Mouse (Mus musculus) c-Kit-positive CD71-negative TER-119-negative erythroid progenitor cells, embryonic 14.5 days (primary cell): ENCODE data around the gene Mcoln2.

Experiments
- DNase-seq: peaks from one replicate; pipeline ENCODE4 v3.0.0-alpha.2; 2013; ENCODE audit warnings: low read depth

The Mcoln2 gene

DNA sequence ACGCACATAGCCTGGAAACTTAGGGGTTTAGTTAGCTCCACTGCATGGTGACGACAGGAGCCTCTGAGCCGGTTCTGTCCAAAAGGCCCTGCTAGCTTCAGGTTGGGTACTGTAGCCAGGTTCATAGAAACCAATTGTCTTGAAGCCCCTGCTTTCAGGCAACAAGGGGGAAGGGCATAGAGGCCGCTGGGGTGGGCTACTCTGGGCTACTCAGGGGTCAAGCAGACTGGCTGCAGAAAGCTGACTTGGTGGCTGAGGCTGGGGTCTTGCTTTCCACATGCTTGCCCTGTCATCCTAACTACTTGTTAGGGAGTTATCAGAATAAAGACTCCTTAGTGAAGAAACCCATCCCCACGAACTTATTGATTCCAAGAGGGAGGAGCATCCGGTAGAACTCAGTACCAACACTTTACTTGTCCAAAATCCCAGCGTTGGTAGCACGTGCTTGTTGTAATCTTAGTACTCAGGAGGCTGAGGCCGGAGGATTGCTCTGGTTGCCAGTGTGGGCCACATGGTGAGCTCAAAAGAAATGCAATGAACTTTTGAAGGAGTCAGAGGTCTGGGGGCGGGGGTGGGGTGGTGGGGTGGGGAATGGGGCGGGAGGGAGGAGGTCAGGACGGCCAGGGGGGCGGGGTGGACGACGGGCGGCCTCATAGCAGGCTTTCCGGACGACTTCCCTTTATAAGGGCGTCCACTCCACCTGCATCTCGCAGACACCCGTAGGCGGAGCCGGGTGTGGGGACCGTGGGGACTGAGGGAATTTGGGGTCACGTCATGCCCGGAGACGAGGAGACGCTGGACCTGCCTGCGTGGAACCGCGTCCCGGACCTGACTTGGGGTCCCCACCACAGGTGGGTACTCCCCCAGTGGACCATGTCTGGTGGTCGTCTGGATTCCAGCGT lies at the start of gene Mcoln2:
Gene Mcoln2 (plus strand): TSS at position 678 of the 902 bp plus-strand sequence.
- DNase-seq = no peak

GRCm38 (mm10) chr3:146099925-146100324 lies 49.7 kb upstream of the Mcoln2 start:
- no peak for DNase-seq

DNA sequence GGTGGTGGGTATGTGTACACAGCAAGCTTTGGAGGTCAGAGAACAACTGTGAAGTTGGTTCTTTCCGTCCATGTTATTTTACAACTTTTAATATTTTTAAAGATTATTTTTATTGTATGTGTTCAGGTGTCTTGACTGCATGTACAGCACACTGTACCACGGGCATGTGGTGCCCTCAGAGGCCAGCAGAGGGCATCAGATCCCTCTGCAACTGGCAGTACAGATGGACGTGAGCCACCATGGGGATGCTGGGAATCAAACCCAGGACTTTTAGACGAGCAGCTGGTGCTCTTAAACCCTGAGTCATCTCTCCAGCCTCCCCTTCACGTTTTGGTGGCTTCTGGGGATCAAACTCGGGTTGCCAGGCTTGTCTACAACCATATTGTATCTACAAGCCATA lies 47.6 kb upstream of the Mcoln2 start:
- no peak for DNase-seq

DNA sequence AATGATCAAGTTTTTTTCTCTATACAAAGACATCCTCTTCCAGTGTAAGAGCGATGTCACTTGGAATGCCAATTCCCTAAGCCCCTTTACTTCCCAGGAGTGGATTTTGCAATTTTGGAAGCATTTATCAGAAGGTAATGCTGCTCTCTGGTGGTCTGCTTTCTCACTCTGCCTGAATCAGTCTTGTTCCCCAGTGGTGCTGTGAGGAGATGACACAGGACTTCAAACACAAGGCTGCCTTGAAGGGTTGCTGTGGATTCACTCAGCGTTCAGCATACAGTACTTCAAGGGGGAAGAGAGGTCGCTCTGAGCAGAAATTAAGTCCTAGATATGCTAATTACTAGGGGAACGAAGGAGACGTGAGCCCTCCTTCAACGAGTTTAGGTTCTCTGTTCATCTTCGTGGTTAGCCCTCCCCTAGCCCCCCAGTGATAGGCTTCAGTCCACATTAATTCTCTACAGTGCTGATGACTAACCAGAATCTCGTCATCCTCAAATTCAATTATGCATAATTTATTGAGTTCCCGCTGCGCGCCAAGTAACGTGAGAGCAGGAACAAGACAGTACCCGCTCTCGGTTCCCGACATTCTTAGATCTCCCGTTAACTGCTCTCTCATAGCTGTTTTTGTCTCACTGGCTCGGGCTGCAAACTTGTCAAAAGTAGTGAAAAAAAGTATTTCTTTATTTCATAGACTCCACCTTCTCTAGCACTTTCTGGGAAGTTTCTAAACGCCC lies 42.4 kb upstream of the Mcoln2 start:
- no peak for DNase-seq

GRCm38 (mm10) chr3:146107921-146108571 lies 41.6 kb upstream of the Mcoln2 start, which contains the start of gene Wdr63:
Gene Wdr63, minus strand, starts transcription at chr3:146108130.
- DNase-seq = peak; percentile 65

- no peak for DNase-seq
These were observed 40.7 kb upstream of the Mcoln2 start for GRCm38 (mm10) chr3:146108945-146109344.

- no peak for DNase-seq
These were observed 39.3 kb upstream of the Mcoln2 start for GRCm38 (mm10) chr3:146110358-146110757.

DNA sequence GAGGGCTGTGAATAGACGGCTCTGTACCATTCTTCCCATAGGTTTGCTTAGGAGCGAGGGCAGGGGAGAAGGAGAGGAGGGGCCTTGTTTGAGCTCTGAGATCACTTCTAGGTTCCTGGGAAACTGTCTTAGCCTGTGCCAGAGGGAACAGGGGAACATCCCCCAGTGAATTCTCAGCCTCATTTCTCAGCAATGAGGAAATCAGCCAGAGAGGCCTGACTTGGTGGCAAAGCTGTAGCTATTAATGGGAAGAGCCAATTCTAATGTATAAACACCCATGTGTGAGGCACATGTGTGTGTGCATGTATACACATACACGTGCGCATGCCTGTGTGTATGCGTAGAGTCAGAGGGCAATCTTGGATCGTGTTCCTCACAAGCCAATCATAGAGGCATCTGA lies 38.7 kb upstream of the Mcoln2 start:
- no peak for DNase-seq

GRCm38 (mm10) chr3:146117258-146117996 lies 32.2 kb upstream of the Mcoln2 start, which contains the start of gene Mcoln3:
Gene Mcoln3, plus strand, starts transcription at chr3:146117450.
- DNase-seq = no peak

GRCm38 (mm10) chr3:146117997-146118457 lies 31.6 kb upstream of the Mcoln2 start:
- no peak for DNase-seq

DNA sequence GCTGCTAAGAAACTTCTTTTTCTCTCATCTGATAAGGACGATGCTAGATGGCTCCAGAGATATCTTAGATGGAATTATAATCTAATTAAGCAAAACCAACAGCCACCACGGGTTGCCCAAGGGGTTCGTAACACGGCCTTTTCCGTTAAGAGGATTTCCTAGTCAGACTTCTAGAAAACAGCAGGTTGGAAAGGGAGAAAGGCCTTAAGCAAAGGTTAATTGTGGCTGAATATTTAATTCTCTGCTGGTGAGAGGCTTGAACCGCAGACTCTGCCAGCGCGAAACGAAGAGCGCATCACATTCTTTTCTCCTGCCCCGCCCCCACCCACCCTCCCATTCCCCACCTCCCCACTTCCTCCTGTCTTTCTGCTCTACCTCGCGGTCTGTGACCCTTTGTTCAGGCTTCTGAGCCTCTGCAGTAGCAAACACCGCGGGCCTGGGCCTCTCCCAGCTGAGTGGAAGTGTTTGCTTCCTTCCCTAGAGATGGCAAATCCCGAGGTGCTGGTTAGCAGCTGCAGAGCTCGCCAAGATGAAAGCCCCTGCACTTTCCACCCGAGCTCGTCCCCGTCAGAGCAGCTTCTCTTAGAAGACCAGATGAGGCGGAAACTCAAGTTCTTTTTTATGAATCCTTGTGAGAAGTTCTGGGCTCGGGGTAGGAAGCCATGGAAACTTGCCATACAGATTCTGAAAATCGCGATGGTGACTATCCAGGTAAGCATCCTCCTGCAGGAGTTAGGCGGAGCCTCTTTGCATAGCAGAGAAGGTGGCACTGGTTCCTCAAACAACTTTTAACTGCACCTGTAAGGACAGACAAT lies 28.1 kb upstream of the Mcoln2 start:
- no peak for DNase-seq

GRCm38 (mm10) chr3:146122125-146122420 lies 27.6 kb upstream of the Mcoln2 start:
- DNase-seq = no peak

DNA sequence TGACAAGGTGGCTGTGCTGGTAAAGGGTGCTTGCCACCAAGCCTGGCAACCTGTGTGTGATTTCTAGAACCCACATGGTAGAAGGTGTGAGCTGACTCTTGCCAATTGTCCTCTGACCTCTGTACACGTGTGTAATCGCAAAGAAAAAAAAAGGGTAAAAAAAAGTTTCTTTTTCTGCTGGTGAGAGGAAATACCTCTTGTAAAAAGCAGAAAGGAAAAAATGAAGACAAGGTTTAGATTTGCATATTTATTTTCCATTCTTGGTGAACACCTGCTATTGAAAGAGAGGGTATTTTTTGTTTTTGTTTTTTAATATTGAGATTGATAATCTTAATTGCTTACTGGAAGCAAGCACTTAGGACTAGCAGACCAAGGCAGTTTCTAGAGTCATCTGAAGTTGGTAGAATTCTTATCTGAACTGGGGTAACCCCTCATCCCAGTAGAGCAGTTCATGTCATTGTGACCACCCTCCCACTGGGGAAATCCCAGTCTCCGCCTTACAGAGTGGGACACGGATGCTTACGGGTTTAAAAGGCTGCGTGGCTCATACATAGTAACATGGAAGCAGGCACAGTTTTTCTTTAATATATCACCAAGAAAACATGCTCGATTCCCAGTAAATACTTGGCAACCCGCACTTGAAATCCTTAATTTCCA lies 26.7 kb upstream of the Mcoln2 start:
- no peak for DNase-seq

GRCm38 (mm10) chr3:146123464-146123825 lies 26.2 kb upstream of the Mcoln2 start:
- DNase-seq = no peak

DNA sequence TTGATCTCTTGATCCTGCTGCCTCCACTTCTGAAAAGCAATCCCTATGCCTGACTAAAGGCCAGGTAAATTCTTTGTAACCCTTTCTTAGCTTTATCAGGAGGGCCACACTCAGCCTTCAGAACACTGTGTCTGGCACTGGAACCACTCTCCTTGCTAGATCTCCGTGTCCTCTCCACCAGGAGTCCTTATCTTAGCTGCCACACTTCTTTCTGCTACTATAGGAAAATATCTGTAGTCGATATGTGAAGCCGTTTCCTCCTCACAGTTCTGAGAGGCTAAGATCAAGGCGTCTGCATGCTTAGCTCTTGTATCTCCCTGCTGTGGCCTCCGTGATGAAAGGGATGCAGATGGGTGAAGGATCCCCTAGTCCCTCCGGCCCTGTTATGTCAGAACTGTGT lies 22.4 kb upstream of the Mcoln2 start:
- DNase-seq = no peak

DNA sequence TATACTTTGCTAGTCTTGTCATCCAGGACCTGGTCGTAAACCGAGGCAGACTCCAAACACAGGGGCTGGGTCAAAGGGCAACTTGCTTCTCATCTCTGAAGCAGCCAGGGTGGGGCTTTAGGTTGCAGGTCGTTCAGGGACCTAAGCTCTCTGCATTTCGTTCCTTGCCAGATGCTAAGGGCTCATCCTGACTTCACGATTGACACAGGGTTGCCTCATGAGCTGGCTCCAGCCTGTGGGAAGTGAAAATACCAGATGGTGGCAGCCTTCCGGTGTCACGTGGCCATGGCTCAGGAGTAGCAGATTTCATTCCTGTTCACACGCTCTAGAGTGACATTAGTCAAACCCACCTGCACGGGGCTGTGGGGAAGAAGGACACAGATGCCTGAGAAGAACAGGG lies 14.8 kb upstream of the Mcoln2 start:
- no peak for DNase-seq

- no peak for DNase-seq
These were observed 14.2 kb upstream of the Mcoln2 start for GRCm38 (mm10) chr3:146135417-146135816.

GRCm38 (mm10) chr3:146136422-146136821 lies 13.2 kb upstream of the Mcoln2 start:
- no peak for DNase-seq

GRCm38 (mm10) chr3:146140276-146140675 lies 9.4 kb upstream of the Mcoln2 start:
- DNase-seq = no peak

DNA sequence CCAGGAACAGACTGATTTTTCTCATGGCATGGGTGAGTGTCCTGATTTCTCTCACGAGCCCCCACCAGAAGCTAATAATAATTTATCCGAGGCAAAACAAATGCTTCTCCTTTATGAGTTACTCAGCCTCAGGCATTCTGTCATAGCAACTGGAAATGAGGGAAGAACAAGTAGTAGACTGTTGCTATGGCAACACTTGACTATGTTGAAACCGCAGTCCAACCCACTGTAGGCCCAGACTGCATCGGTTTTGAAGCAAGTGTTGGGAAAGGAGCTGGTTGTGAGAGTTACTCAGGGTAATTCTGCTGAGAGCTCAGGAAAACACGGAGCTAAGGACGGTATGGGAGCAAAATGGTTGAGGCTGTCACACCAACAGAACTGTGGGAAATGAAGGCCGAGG lies 7.1 kb upstream of the Mcoln2 start:
- DNase-seq = no peak

GRCm38 (mm10) chr3:146145501-146145900 lies 4.1 kb upstream of the Mcoln2 start:
- no peak for DNase-seq
